Mouse (Mus musculus): Measurements from ENCODE around the gene Olfr223. TPM values are rescaled to one million over a fixed set of nuclear protein-coding genes. Genes with fewer than 3 reads are reported as not detected.

The Olfr223 gene
- not detected in 2 replicates for polyA plus RNA-seq (2016; fragmentation: Nextera tagmentation; extraction: Ambion mirVana)

- H3K27me3 ChIP-seq (replicated peaks): no peaks in the 10 kb centered on the region
- H3K36me3 ChIP-seq: no peaks in the 10 kb centered on the region
- ATAC-seq (ENCODE audit: low FRiP score, low read depth): no peak
- H3K9me3 ChIP-seq: no peaks in the 10 kb centered on the region
- no peak within 1 kb of the TSS for H3K9ac ChIP-seq
- H3K4me2 ChIP-seq (replicated peaks): no peak within 1 kb of the TSS
- H3K27ac ChIP-seq: no peak within 1 kb of the TSS
- WGBS: 89% methylated on average over 6 of the region's 6 CpGs
- no peak within 1 kb of the TSS for H3K4me3 ChIP-seq
- H3K4me1 ChIP-seq: no peaks in the 10 kb centered on the region
Measured at GRCm38 (mm10) chr11:59593189-59593588, at the start of gene Olfr223. TSS of gene Olfr223 (minus strand) at chr11:59593289.

DNA sequence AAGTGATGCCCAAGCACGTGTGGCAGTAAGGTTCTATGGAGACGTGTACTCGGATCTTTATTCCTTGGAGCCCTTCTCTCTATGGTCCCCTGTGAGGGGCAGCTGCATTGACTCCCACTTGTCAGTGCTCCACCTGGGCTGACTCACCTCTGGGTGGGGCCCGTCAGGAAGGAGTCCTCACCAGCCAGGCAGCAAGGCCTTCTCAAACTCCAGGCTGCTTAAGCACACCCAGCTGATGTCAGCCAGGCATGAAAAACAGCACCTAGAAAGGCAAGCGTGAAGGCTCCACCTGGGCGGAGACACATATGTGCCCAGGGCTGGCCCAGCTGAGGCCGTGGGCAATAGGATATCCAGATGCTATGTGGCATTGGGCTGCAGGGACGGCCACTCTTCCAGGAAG lies 49.3 kb upstream of the Olfr223 start:
- ATAC-seq (ENCODE audit: low FRiP score, low read depth): no peak
- no peaks in the 10 kb centered on the region for H3K4me1 ChIP-seq
- no peak overlapping the region for H3K27ac ChIP-seq
- WGBS: 89% methylated on average over 8 of the region's 8 CpGs
- H3K27me3 ChIP-seq (replicated peaks): no peaks in the 10 kb centered on the region
- no peak overlapping the region for H3K4me3 ChIP-seq
- H3K9ac ChIP-seq: no peak overlapping the region
- no peaks in the 10 kb centered on the region for H3K36me3 ChIP-seq
- H3K9me3 ChIP-seq: no peaks in the 10 kb centered on the region
- H3K4me2 ChIP-seq (replicated peaks): no peak overlapping the region

DNA sequence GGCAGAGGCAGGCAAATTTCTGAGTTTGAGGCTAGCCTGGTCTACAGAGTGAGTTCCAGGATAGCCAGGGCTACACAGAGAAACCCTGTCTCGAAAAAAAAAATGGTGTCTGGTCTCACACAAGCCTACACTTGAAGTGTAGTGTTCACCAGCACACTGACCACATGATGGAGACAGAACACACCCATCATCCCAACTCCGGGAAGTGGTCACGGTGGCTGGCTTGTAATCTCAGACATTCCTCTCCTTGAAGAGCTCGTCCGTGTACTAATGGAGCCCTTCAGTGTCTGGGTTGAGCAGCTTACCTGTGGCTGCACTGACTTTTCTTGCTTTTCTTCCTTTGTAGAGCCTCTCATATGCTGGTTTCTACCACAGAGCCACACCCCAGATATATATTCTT lies 48.1 kb upstream of the Olfr223 start:
- Histone ChIP-seq H3K9me3 (no peaks in the 10 kb centered on the region), H3K4me1 (no peaks in the 10 kb centered on the region), H3K36me3 (no peaks in the 10 kb centered on the region), H3K4me3 (no peak overlapping the region), H3K4me2 (replicated peaks) (no peak overlapping the region), H3K9ac (no peak overlapping the region), H3K27me3 (replicated peaks) (no peaks in the 10 kb centered on the region), H3K27ac (no peak overlapping the region)
- 77% methylated on average over 5 of the region's 5 CpGs for WGBS
- ATAC-seq (ENCODE audit: low FRiP score, low read depth): no peak

DNA sequence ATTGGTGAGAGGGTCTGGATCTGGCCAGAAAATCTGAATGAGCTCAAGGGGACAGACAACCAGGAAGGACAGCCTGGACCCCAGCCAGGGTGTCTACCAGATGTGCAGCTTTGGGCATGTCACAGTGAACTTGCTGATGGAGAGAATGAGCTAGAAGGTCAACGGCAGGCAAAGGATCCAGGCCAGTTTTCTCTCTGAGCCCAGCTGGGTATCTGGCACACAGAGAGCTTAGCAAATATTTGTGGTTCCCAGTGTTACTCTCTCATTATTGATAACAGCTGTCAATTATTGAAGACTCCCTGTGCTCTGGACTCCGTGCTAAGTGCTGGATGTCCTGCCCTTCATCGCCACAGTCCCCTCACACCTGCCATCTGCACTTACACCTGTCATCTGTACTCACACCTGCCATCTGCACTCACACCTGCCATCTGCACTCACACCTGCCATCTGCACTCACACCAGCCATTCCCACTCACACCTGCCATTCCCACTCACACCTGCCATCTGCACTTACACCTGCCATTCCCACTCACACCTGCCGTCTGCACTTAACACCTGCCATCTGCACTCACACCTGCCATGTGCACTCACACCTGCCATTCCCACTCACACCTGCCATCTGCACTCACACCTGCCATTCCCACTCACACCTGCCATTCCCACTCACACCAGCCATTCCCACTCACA lies 47.0 kb upstream of the Olfr223 start:
- no peak for ATAC-seq (ENCODE audit: low FRiP score, low read depth)
- Histone ChIP-seq H3K27me3 (replicated peaks) (no peaks in the 10 kb centered on the region), H3K9me3 (no peaks in the 10 kb centered on the region), H3K4me3 (no peak overlapping the region), H3K4me1 (no peaks in the 10 kb centered on the region), H3K36me3 (no peaks in the 10 kb centered on the region), H3K9ac (no peak overlapping the region), H3K4me2 (replicated peaks) (no peak overlapping the region), H3K27ac (no peak overlapping the region)
- 89% methylated on average over 4 of the region's 4 CpGs for WGBS

DNA sequence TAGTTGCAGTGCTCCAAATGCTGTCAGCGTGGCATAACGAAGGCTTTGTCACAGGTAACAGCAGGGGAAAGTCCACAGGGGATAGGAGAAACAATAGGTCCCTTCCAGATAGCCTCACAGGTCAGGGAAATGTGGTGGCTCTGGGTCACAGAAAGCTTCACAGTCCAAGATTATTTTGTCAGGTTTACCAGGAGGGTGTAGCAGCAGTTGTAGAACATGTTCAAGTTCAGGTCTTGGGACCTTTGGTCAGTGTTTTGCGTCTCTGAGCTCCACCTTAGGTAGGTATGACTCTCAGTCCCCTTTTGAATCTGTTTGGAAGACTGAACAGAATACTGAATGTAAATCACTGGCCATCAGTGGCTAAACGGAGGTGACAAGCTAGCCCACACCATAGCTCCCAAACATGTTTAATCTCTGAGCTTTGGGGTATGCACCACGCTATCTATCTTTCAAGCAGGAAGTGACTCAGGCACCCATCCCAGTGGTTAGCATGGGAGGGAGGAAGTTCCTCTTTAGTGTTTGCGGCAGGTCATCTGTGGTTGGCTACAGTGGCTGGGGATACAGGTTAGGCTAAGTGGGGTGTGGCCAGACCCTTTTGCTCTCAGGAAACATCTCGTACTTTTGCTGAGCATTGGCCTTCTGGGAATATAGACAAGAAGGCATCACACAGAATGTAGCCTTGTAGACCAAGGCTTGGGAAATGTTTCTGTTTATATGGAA lies 43.8 kb upstream of the Olfr223 start:
- Histone ChIP-seq H3K36me3 (no peaks in the 10 kb centered on the region), H3K4me3 (no peak overlapping the region), H3K27ac (no peak overlapping the region), H3K27me3 (replicated peaks) (no peaks in the 10 kb centered on the region), H3K9ac (no peak overlapping the region), H3K9me3 (no peaks in the 10 kb centered on the region), H3K4me1 (no peaks in the 10 kb centered on the region), H3K4me2 (replicated peaks) (no peak overlapping the region)
- no peak for ATAC-seq (ENCODE audit: low FRiP score, low read depth)
- 83% methylated on average over 7 of the region's 7 CpGs for WGBS

- Histone ChIP-seq H3K4me2 (replicated peaks) (no peak overlapping the region), H3K27me3 (replicated peaks) (no peaks in the 10 kb centered on the region), H3K4me1 (no peaks in the 10 kb centered on the region), H3K9ac (no peak overlapping the region), H3K4me3 (no peak overlapping the region), H3K36me3 (no peaks in the 10 kb centered on the region), H3K9me3 (no peaks in the 10 kb centered on the region), H3K27ac (no peak overlapping the region)
- 85% methylated on average over 12 of the region's 12 CpGs for WGBS
- no peak for ATAC-seq (ENCODE audit: low FRiP score, low read depth)
Measured at GRCm38 (mm10) chr11:59635821-59636694, 43.0 kb upstream of the Olfr223 start.

GRCm38 (mm10) chr11:59635251-59635795 lies 42.2 kb upstream of the Olfr223 start:
- Histone ChIP-seq H3K9me3 (no peaks in the 10 kb centered on the region), H3K4me1 (no peaks in the 10 kb centered on the region), H3K36me3 (no peaks in the 10 kb centered on the region), H3K27ac (no peak overlapping the region), H3K4me2 (replicated peaks) (no peak overlapping the region), H3K4me3 (no peak overlapping the region), H3K9ac (no peak overlapping the region), H3K27me3 (replicated peaks) (no peaks in the 10 kb centered on the region)
- ATAC-seq (ENCODE audit: low FRiP score, low read depth): no peak
- 82% methylated on average over 9 of the region's 9 CpGs for WGBS

- Histone ChIP-seq H3K36me3 (no peaks in the 10 kb centered on the region), H3K9ac (no peak overlapping the region), H3K27me3 (replicated peaks) (no peaks in the 10 kb centered on the region), H3K9me3 (no peaks in the 10 kb centered on the region), H3K27ac (no peak overlapping the region), H3K4me2 (replicated peaks) (no peak overlapping the region), H3K4me1 (no peaks in the 10 kb centered on the region), H3K4me3 (no peak overlapping the region)
- no peak for ATAC-seq (ENCODE audit: low FRiP score, low read depth)
- 90% methylated on average over 7 of the region's 7 CpGs for WGBS
Measured at GRCm38 (mm10) chr11:59634001-59634660, 41.0 kb upstream of the Olfr223 start.

DNA sequence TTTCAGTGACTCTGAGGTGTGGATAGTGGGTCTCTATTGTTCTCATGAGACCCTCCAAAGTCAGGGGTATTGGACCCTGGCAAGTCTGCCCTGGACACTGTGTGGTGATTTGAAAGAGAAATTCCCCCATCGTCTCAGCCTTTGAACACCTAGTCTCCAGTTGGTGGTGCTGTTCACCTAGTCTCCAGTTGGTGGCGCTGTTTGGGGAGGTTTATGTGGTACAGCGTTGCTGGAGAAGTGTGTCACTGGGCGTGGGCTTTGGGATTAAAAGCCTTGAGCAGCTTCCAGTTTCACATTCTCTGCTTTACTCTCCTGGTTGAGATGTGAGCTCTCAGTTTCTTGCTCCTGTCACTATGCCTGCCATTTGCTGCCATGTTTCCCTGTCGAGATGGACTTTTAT lies 39.9 kb upstream of the Olfr223 start:
- no peaks in the 10 kb centered on the region for H3K36me3 ChIP-seq
- no peak overlapping the region for H3K9ac ChIP-seq
- 25% methylated on average over 5 of the region's 5 CpGs for WGBS
- H3K4me3 ChIP-seq: no peak overlapping the region
- no peaks in the 10 kb centered on the region for H3K27me3 ChIP-seq (replicated peaks)
- no peak overlapping the region for H3K27ac ChIP-seq
- ATAC-seq (ENCODE audit: low FRiP score, low read depth): no peak
- no peaks in the 10 kb centered on the region for H3K4me1 ChIP-seq
- no peaks in the 10 kb centered on the region for H3K9me3 ChIP-seq
- no peak overlapping the region for H3K4me2 ChIP-seq (replicated peaks)

DNA sequence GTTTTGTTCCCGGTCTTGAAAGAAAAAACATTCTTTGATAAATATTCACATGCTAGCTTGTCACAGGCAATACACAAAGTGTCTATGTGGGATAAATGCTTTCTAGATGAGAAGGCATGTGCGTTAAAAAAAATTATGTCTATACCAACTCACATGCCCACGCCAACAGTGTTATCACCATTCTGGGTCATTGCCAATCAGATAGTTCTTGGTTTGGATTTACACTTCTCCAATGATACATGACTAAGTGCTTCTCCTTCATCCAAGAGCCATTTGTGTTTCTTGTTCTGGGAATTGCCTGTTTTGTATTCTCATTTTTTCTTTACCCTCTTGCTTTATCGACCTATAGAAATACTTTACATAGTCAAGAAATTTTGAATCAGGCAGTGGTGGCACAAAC lies 38.9 kb upstream of the Olfr223 start:
- no peak overlapping the region for H3K27ac ChIP-seq
- H3K27me3 ChIP-seq (replicated peaks): no peaks in the 10 kb centered on the region
- no peaks in the 10 kb centered on the region for H3K9me3 ChIP-seq
- no peaks in the 10 kb centered on the region for H3K4me1 ChIP-seq
- H3K9ac ChIP-seq: no peak overlapping the region
- no peak overlapping the region for H3K4me3 ChIP-seq
- ATAC-seq (ENCODE audit: low FRiP score, low read depth): no peak
- no peak overlapping the region for H3K4me2 ChIP-seq (replicated peaks)
- 90% methylated on average over 4 of the region's 4 CpGs for WGBS
- no peaks in the 10 kb centered on the region for H3K36me3 ChIP-seq

- Histone ChIP-seq H3K27ac (no peak overlapping the region), H3K9me3 (no peaks in the 10 kb centered on the region), H3K4me2 (replicated peaks) (no peak overlapping the region), H3K4me1 (no peaks in the 10 kb centered on the region), H3K27me3 (replicated peaks) (no peaks in the 10 kb centered on the region), H3K36me3 (no peaks in the 10 kb centered on the region), H3K4me3 (no peak overlapping the region), H3K9ac (no peak overlapping the region)
- ATAC-seq (ENCODE audit: low FRiP score, low read depth): no peak
- 75% methylated on average over 5 of the region's 5 CpGs for WGBS
Measured at GRCm38 (mm10) chr11:59629871-59630270, 36.8 kb upstream of the Olfr223 start.

DNA sequence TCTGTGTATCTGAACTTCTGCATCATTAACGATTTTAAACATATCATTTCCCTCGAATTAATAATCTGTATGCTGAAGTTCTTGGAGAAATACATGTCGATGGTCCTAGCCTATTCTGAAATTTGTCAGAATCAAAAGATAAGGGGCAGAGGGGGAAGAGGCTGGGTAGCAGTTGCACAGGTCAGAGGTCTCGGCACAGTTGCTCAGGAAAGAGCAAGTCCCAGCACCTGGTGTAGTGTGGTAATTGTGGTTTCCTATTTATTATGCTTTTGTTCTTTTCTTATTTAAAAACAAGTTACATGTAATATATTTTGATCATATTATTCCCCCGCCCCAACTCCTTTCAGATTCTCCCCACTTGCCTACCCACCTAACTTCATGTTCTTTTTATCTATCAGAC lies 35.1 kb upstream of the Olfr223 start:
- no peaks in the 10 kb centered on the region for H3K36me3 ChIP-seq
- no peaks in the 10 kb centered on the region for H3K4me1 ChIP-seq
- 83% methylated on average over 5 of the region's 5 CpGs for WGBS
- no peaks in the 10 kb centered on the region for H3K9me3 ChIP-seq
- H3K4me2 ChIP-seq (replicated peaks): no peak overlapping the region
- H3K4me3 ChIP-seq: no peak overlapping the region
- no peak for ATAC-seq (ENCODE audit: low FRiP score, low read depth)
- H3K27ac ChIP-seq: no peak overlapping the region
- no peak overlapping the region for H3K9ac ChIP-seq
- H3K27me3 ChIP-seq (replicated peaks): no peaks in the 10 kb centered on the region

Measured in neural tube, embryonic 12.5 days (tissue).